Mouse (Mus musculus): ENCODE data around the gene Ly6f. TPM values are rescaled to one million over a fixed set of nuclear protein-coding genes. Genes with fewer than 3 reads are reported as not detected.
"Not testable (repeated sequence)": the region's sequence is repeated elsewhere in the genome, so short reads cannot be mapped to it uniquely, and the experiment has no call there.

Gene Ly6f
- polyA plus RNA-seq, 1 experiment from 2014 or later = not detected

- no peaks in the 10 kb centered on the region for H3K27me3 ChIP-seq
- H3K4me1 ChIP-seq = 0 out of 2 replicates have a peak, but pooled peaks cover 5% of the 10 kb centered on the region
- no peaks in the 10 kb centered on the region for H3K9me3 ChIP-seq (replicated peaks)
- no peak overlapping the region for H3K4me3 ChIP-seq (replicated peaks)
- ATAC-seq (replicated peaks; ENCODE audit: low FRiP score) = no peak
- H3K27ac ChIP-seq = no peak overlapping the region
- 78% methylated on average over 1 of the region's 1 CpGs for WGBS
- no peaks in the 10 kb centered on the region for H3K36me3 ChIP-seq
- no peak overlapping the region for H3K9ac ChIP-seq
- no peak overlapping the region for H3K4me2 ChIP-seq
These were observed 3.2 kb downstream of the Ly6f start for GRCm38 (mm10) chr15:75271426-75271825.

DNA sequence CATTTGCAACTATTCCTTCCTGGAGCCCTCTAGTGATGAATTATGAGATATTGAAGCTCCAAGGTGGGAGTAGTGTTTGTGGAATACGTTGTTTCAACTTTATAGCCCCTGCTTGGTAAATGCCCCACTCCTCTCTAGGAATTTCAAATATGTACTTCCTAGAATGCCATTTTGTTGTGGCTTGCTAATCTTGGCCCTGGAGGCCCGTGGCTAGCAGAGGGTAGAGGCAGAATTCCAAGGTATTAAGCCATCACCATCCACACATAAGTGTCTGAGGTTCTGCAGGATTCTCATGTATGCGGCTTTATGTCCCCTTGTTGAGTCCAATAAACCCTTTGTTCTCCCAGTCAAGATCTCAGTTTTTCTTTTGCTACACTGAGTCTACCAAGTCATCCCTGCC lies 3.7 kb downstream of the Ly6f start:
- H3K4me1 ChIP-seq = 0 out of 2 replicates have a peak, but pooled peaks cover 5% of the 10 kb centered on the region

DNA sequence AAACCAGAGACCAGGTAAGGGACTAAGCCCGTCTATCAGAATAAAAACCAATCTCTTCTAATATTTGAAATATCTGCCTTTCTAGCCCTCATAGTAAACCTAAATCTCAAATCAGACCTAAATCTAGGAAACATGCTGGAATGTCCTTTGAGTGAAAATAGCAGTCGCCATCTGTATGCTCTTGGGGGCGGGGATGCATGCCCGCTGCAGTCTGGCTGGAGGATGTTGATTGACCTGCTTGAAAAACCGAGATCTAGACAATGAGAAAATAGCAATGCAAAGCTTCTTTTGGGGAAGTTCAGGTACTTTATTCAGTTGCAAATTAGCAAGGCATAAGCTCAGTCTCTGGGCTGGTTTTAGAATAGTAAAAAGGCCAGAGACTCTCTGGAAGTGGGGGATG lies 13.8 kb downstream of the Ly6f start:
- WGBS = 77% methylated on average over 5 of the region's 5 CpGs

More for the DNA sequence above, 3.7 kb downstream of the Ly6f start:
- H3K4me2 ChIP-seq = no peak overlapping the region
- no peaks in the 10 kb centered on the region for H3K27me3 ChIP-seq
- 55% methylated on average over 3 of the region's 3 CpGs for WGBS
- no peak overlapping the region for H3K4me3 ChIP-seq (replicated peaks)
- H3K9me3 ChIP-seq (replicated peaks) = no peaks in the 10 kb centered on the region
- H3K27ac ChIP-seq = no peak overlapping the region
- no peak overlapping the region for H3K9ac ChIP-seq
- ATAC-seq (replicated peaks; ENCODE audit: low FRiP score) = no peak
- no peaks in the 10 kb centered on the region for H3K36me3 ChIP-seq

GRCm38 (mm10) chr15:75286512-75286911 lies 18.3 kb downstream of the Ly6f start:
- not testable (repeated sequence) for ATAC-seq (replicated peaks; ENCODE audit: low FRiP score); H3K4me3 ChIP-seq (replicated peaks); H3K27ac ChIP-seq; H3K4me2 ChIP-seq; H3K36me3 ChIP-seq; H3K27me3 ChIP-seq; H3K9ac ChIP-seq; H3K9me3 ChIP-seq (replicated peaks); H3K4me1 ChIP-seq
- WGBS = 82% methylated on average over 4 of the region's 4 CpGs

More for the DNA sequence above, 13.8 kb downstream of the Ly6f start:
- H3K4me2 ChIP-seq; H3K36me3 ChIP-seq; H3K27ac ChIP-seq; H3K4me1 ChIP-seq; H3K9me3 ChIP-seq (replicated peaks); ATAC-seq (replicated peaks; ENCODE audit: low FRiP score); H3K4me3 ChIP-seq (replicated peaks); H3K27me3 ChIP-seq; H3K9ac ChIP-seq: not testable (repeated sequence)

- H3K27ac ChIP-seq = no peak overlapping the region
- no peak overlapping the region for H3K9ac ChIP-seq
- H3K4me2 ChIP-seq = no peak overlapping the region
- 84% methylated on average over 1 of the region's 1 CpGs for WGBS
- H3K36me3 ChIP-seq = no peaks in the 10 kb centered on the region
- H3K9me3 ChIP-seq (replicated peaks) = no peaks in the 10 kb centered on the region
- H3K4me1 ChIP-seq = no peaks in the 10 kb centered on the region
- ATAC-seq (replicated peaks; ENCODE audit: low FRiP score) = no peak
- no peak overlapping the region for H3K4me3 ChIP-seq (replicated peaks)
- H3K27me3 ChIP-seq = no peaks in the 10 kb centered on the region
These were observed 24.2 kb downstream of the Ly6f start for GRCm38 (mm10) chr15:75292377-75292776.

- Histone ChIP-seq H3K9ac (no peak overlapping the region), H3K36me3 (no peaks in the 10 kb centered on the region), H3K27ac (no peak overlapping the region), H3K4me3 (replicated peaks) (no peak overlapping the region), H3K9me3 (replicated peaks) (no peaks in the 10 kb centered on the region), H3K4me1 (no peaks in the 10 kb centered on the region), H3K27me3 (no peaks in the 10 kb centered on the region), H3K4me2 (no peak overlapping the region)
- WGBS = 88% methylated on average over 7 of the region's 7 CpGs
- no peak for ATAC-seq (replicated peaks; ENCODE audit: low FRiP score)
These were observed 25.7 kb downstream of the Ly6f start for GRCm38 (mm10) chr15:75293873-75294385.

DNA sequence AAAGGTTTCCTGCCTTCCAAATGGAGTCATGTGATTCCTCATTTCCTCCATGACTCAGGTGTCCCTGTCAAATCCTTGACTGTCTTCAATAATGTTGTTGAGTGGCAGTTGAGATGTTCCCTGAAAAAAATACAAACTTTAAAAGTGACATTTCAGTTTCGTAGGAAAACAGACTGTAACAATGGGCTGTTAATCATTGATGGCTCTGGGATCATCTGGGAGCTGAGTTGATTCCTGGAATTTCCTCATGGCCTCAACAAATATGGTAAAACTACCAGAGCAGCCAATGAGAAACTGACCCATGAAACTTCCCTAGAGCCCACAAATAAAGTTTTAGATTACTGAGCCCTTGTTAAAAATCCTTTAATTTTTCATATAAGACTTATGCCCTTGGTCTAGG lies 37.9 kb downstream of the Ly6f start:
- Histone ChIP-seq H3K9me3 (replicated peaks) (peaks cover 4% of the 10 kb centered on the region; the same call in 1 of the 2 replicates), H3K9ac (no peak overlapping the region), H3K4me3 (replicated peaks) (no peak overlapping the region), H3K4me1 (no peaks in the 10 kb centered on the region), H3K27ac (no peak overlapping the region), H3K4me2 (no peak overlapping the region), H3K27me3 (no peaks in the 10 kb centered on the region), H3K36me3 (no peaks in the 10 kb centered on the region)
- 42% methylated on average over 1 of the region's 1 CpGs for WGBS
- ATAC-seq (replicated peaks; ENCODE audit: low FRiP score) = no peak

- Histone ChIP-seq H3K4me1 (no peaks in the 10 kb centered on the region), H3K36me3 (no peaks in the 10 kb centered on the region), H3K9me3 (replicated peaks) (peaks cover 4% of the 10 kb centered on the region; the same call in 1 of the 2 replicates), H3K4me3 (replicated peaks) (no peak overlapping the region), H3K27ac (no peak overlapping the region), H3K9ac (no peak overlapping the region), H3K4me2 (no peak overlapping the region), H3K27me3 (no peaks in the 10 kb centered on the region)
- 85% methylated on average over 4 of the region's 4 CpGs for WGBS
- no peak for ATAC-seq (replicated peaks; ENCODE audit: low FRiP score)
These were observed 41.0 kb downstream of the Ly6f start for GRCm38 (mm10) chr15:75309186-75309585.

- H3K4me2 ChIP-seq = no peak overlapping the region
- no peak for ATAC-seq (replicated peaks; ENCODE audit: low FRiP score)
- no peak overlapping the region for H3K9ac ChIP-seq
- H3K4me3 ChIP-seq (replicated peaks) = no peak overlapping the region
- H3K9me3 ChIP-seq (replicated peaks) = peaks cover 4% of the 10 kb centered on the region; the same call in 1 of the 2 replicates
- H3K4me1 ChIP-seq = no peaks in the 10 kb centered on the region
- no peak overlapping the region for H3K27ac ChIP-seq
- no peaks in the 10 kb centered on the region for H3K36me3 ChIP-seq
- no peaks in the 10 kb centered on the region for H3K27me3 ChIP-seq
- WGBS = 97% methylated on average over 1 of the region's 1 CpGs
These were observed 41.7 kb downstream of the Ly6f start for GRCm38 (mm10) chr15:75309946-75310345.

GRCm38 (mm10) chr15:75314421-75314820 lies 46.2 kb downstream of the Ly6f start:
- 88% methylated on average over 2 of the region's 2 CpGs for whole genome bisulfite sequencing
- Histone ChIP-seq H3K9ac (no peak overlapping the region), H3K4me1 (no peaks in the 10 kb centered on the region), H3K27me3 (no peaks in the 10 kb centered on the region), H3K4me2 (no peak overlapping the region), H3K27ac (no peak overlapping the region), H3K9me3 (replicated peaks) (no peaks in the 10 kb centered on the region), H3K36me3 (no peaks in the 10 kb centered on the region), H3K4me3 (replicated peaks) (no peak overlapping the region)
- ATAC-seq (replicated peaks; ENCODE audit: low FRiP score) = no peak

- no peaks in the 10 kb centered on the region for H3K27me3 ChIP-seq
- H3K27ac ChIP-seq = no peak overlapping the region
- H3K36me3 ChIP-seq = no peaks in the 10 kb centered on the region
- WGBS = 60% methylated on average over 2 of the region's 2 CpGs
- ATAC-seq (replicated peaks; ENCODE audit: low FRiP score) = no peak
- H3K9me3 ChIP-seq (replicated peaks) = 0 out of 2 replicates have a peak, but pooled peaks cover 8% of the 10 kb centered on the region
- no peak overlapping the region for H3K4me3 ChIP-seq (replicated peaks)
- no peak overlapping the region for H3K4me2 ChIP-seq
- H3K9ac ChIP-seq = no peak overlapping the region
- H3K4me1 ChIP-seq = no peaks in the 10 kb centered on the region
These were observed 49.0 kb downstream of the Ly6f start for GRCm38 (mm10) chr15:75317255-75317654.

- no peak overlapping the region for H3K9ac ChIP-seq
- H3K27me3 ChIP-seq = no peaks in the 10 kb centered on the region
- peaks cover 12% of the 10 kb centered on the region; the same call in 1 of the 2 replicates for H3K9me3 ChIP-seq (replicated peaks)
- no peak for ATAC-seq (replicated peaks; ENCODE audit: low FRiP score)
- no peak overlapping the region for H3K27ac ChIP-seq
- WGBS = 88% methylated on average over 3 of the region's 3 CpGs
- no peak overlapping the region for H3K4me3 ChIP-seq (replicated peaks)
- H3K36me3 ChIP-seq = no peaks in the 10 kb centered on the region
- no peaks in the 10 kb centered on the region for H3K4me1 ChIP-seq
- no peak overlapping the region for H3K4me2 ChIP-seq
These were observed 50.4 kb downstream of the Ly6f start for GRCm38 (mm10) chr15:75318584-75318983.

GRCm38 (mm10) chr15:75320104-75320503 lies 51.9 kb downstream of the Ly6f start:
- Histone ChIP-seq H3K9me3 (replicated peaks) (peaks cover 12% of the 10 kb centered on the region; the same call in 1 of the 2 replicates), H3K4me1 (no peaks in the 10 kb centered on the region), H3K27me3 (no peaks in the 10 kb centered on the region), H3K9ac (no peak overlapping the region), H3K27ac (no peak overlapping the region), H3K4me2 (no peak overlapping the region), H3K36me3 (no peaks in the 10 kb centered on the region), H3K4me3 (replicated peaks) (no peak overlapping the region)
- 94% methylated on average over 3 of the region's 3 CpGs for WGBS
- ATAC-seq (replicated peaks; ENCODE audit: low FRiP score) = no peak
